Mouse (Mus musculus): Measurements from ENCODE around the gene Ubtf.

The Ubtf gene

GRCm38 (mm10) chr11:102346926-102347325 is 27.4 kb upstream of the Ubtf start:
- DNase-seq: no peak

GRCm38 (mm10) chr11:102344458-102344857 is 24.9 kb upstream of the Ubtf start:
- no peak for DNase-seq

GRCm38 (mm10) chr11:102342742-102343141 is 23.2 kb upstream of the Ubtf start:
- DNase-seq: no peak

- DNase-seq: no peak
These were observed 21.6 kb upstream of the Ubtf start for GRCm38 (mm10) chr11:102341101-102341500.

GRCm38 (mm10) chr11:102339624-102340023 is 20.1 kb upstream of the Ubtf start:
- DNase-seq: no peak

- DNase-seq: peak; percentile 42
These were observed 19.7 kb upstream of the Ubtf start for GRCm38 (mm10) chr11:102339195-102339594.

GRCm38 (mm10) chr11:102338561-102338960 is 19.0 kb upstream of the Ubtf start:
- peak; percentile 89 for DNase-seq

- no peak for DNase-seq
These were observed 18.4 kb upstream of the Ubtf start for GRCm38 (mm10) chr11:102337921-102338320.

GRCm38 (mm10) chr11:102336191-102336590 is 16.6 kb upstream of the Ubtf start:
- DNase-seq: no peak

GRCm38 (mm10) chr11:102334973-102335700 is 15.6 kb upstream of the Ubtf start:
- DNase-seq: peak; percentile 32

- no peak for DNase-seq
These were observed 14.5 kb upstream of the Ubtf start for GRCm38 (mm10) chr11:102334010-102334409.

GRCm38 (mm10) chr11:102333061-102333460 is 13.5 kb upstream of the Ubtf start:
- DNase-seq: no peak

- no peak for DNase-seq
These were observed 12.3 kb upstream of the Ubtf start for GRCm38 (mm10) chr11:102331806-102332205.

- DNase-seq: no peak
These were observed 10.5 kb upstream of the Ubtf start for GRCm38 (mm10) chr11:102330039-102330438.

GRCm38 (mm10) chr11:102329518-102329917 is 10.0 kb upstream of the Ubtf start:
- no peak for DNase-seq

GRCm38 (mm10) chr11:102327839-102328238 is 8.3 kb upstream of the Ubtf start:
- DNase-seq: no peak

GRCm38 (mm10) chr11:102327250-102327649 is 7.7 kb upstream of the Ubtf start:
- no peak for DNase-seq

- DNase-seq: no peak
These were observed 4.0 kb upstream of the Ubtf start for GRCm38 (mm10) chr11:102323516-102323915.

- DNase-seq: no peak
These were observed 2.4 kb upstream of the Ubtf start for GRCm38 (mm10) chr11:102321931-102322330.

GRCm38 (mm10) chr11:102320686-102321005 is 1.1 kb upstream of the Ubtf start:
- peak; percentile 71 for DNase-seq

GRCm38 (mm10) chr11:102319941-102320685 is 571 bp upstream of the Ubtf start:
- peak; percentile 93 for DNase-seq

GRCm38 (mm10) chr11:102318576-102319409 is 749 bp downstream of the Ubtf start:
- peak; percentile 60 for DNase-seq

GRCm38 (mm10) chr11:102317901-102318575 is 1.5 kb downstream of the Ubtf start:
- peak; percentile 75 for DNase-seq

All from kidney, adult 9 months (tissue).